Mouse (Mus musculus): ENCODE measurements around the gene Pbrm1.

DNA sequence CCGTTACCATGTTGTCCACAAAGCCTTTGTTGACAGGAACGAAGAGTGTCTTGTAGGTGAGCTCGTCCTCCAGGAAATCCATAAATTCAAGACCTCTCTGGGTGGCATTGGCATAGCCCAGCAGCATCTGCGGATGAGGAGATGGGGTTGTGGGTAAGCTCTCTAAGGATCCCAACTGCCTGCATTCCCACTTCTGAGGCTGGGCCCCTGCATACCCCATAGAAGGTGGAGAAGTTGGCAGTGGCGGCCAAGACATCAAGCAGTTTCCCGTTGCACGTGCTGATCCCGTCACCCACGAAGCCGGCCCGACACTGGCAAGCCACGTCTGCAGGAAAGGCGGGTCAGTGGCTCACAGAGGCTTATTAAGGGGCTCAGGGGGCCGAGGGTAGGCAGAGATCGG lies 121.2 kb downstream of the Pbrm1 start:
- TF ChIP-seq CTCF (IDR thresholded peaks at IDR 0.05; ENCODE audit: control insufficient read depth, insufficient read depth, insufficient read length) (no peak), MAX (IDR thresholded peaks at IDR 0.05) (no peak), USF1 (IDR thresholded peaks at IDR 0.05; ENCODE audit: low read depth) (no peak), CEBPB (IDR thresholded peaks at IDR 0.05; ENCODE audit: low read depth) (no peak), FOSL1 (IDR thresholded peaks at IDR 0.05; ENCODE audit: insufficient read depth, low read length, poor library complexity, severe bottlenecking) (no peak), MYOD1 (IDR thresholded peaks at IDR 0.05; ENCODE audit: control insufficient read depth, insufficient read length, low read depth) (no peak), MYOG (IDR thresholded peaks at IDR 0.05; ENCODE audit: control insufficient read depth, extremely low read depth, insufficient read length) (no peak)
